Mouse (Mus musculus) forebrain, embryonic 13.5 days (tissue): ENCODE data around the gene Olfr768. TPM values are rescaled to one million over a fixed set of nuclear protein-coding genes. Genes with fewer than 3 reads are reported as not detected.
"Not testable (repeated sequence)": the region's sequence is repeated elsewhere in the genome, so short reads cannot be mapped to it uniquely, and the experiment has no call there.

Source experiments
- ATAC-seq: fragments of 200-750 bp; cut with Nextera tagmentation; 2 replicates; pipeline ENCODE4 v1.8.0; 2017
- H3K27ac ChIP-seq: fragments of 300-500 bp; sonication (generic); 2 replicates; pipeline ENCODE4 v1.5.1; 2015; ENCODE audit warnings: inconsistent platforms, mild to moderate bottlenecking, moderate library complexity
- H3K27me3 ChIP-seq: fragments of 300-500 bp; sonication (generic); 2 replicates; pipeline ENCODE4 v1.6.1; 2015; ENCODE audit warnings: mild to moderate bottlenecking, inconsistent platforms
- H3K36me3 ChIP-seq: fragments of 300-500 bp; sonication (generic); 2 replicates; pipeline ENCODE4 v1.6.1; 2015; ENCODE audit warnings: mild to moderate bottlenecking, inconsistent platforms; ENCODE audit not compliant: poor library complexity, severe bottlenecking
- H3K4me1 ChIP-seq: fragments of 300-500 bp; sonication (generic); 2 replicates; pipeline ENCODE4 v1.6.1; 2015; ENCODE audit warnings: inconsistent platforms
- H3K4me2 ChIP-seq: fragments of 300-500 bp; sonication (generic); 2 replicates; pipeline ENCODE4 v1.6.1; 2015; ENCODE audit warnings: inconsistent platforms, mild to moderate bottlenecking, moderate library complexity
- H3K4me3 ChIP-seq: fragments of 300-500 bp; sonication (generic); 2 replicates; pipeline ENCODE4 v1.5.1; 2015; ENCODE audit warnings: mild to moderate bottlenecking, inconsistent platforms
- H3K9ac ChIP-seq: fragments of 300-500 bp; sonication (generic); 2 replicates; pipeline ENCODE4 v1.6.1; 2015; ENCODE audit warnings: mild to moderate bottlenecking, inconsistent platforms
- H3K9me3 ChIP-seq: fragments of 300-500 bp; sonication (generic); replicated peaks from 2 replicates; pipeline ENCODE4 v1.6.1; 2016; ENCODE audit warnings: inconsistent platforms
- WGBS: fragments of 180-500 bp; shearing (Covaris S2); methylation state at CpG from one replicate; pipeline ENCODE4 v1.1.7; 2015; 5-methylcytosine and 5-hydroxymethylcytosine counted together
- polyA plus RNA-seq: library from polyadenylated mRNA; unstranded; fragments of >200 nt; fragmentation: Nextera tagmentation; extraction: Ambion mirVana; gene quantifications from 2 replicates; pipeline ENCODE4 v1.2.1, GENCODE M21; 2015

The Olfr768 gene
- not detected in 2 replicates for polyA plus RNA-seq

- no peak within 1 kb of the TSS for H3K4me3 ChIP-seq
- no peak for ATAC-seq
- H3K36me3 ChIP-seq = no peaks in the 10 kb centered on the region
- WGBS = 83% methylated on average over 1 of the region's 1 CpGs
- no peaks in the 10 kb centered on the region for H3K9me3 ChIP-seq
- H3K9ac ChIP-seq = no peak within 1 kb of the TSS
- no peaks in the 10 kb centered on the region for H3K27me3 ChIP-seq
- H3K4me2 ChIP-seq = no peak within 1 kb of the TSS
- no peaks in the 10 kb centered on the region for H3K4me1 ChIP-seq
- H3K27ac ChIP-seq = no peak within 1 kb of the TSS
Observed at GRCm38 (mm10) chr10:129099275-129099674, at the start of gene Olfr768. Gene Olfr768 (minus strand): TSS chr10:129099375.

GRCm38 (mm10) chr10:129138898-129139297 is 39.7 kb upstream of the Olfr768 start, which contains the start of gene Olfr770:
Gene Olfr770 (minus strand): TSS chr10:129138998.
- Histone ChIP-seq H3K4me1 (no peaks in the 10 kb centered on the region), H3K9me3 (no peaks in the 10 kb centered on the region), H3K9ac (no peak within 1 kb of the TSS), H3K27me3 (no peaks in the 10 kb centered on the region), H3K36me3 (no peaks in the 10 kb centered on the region), H3K4me2 (no peak within 1 kb of the TSS), H3K27ac (no peak within 1 kb of the TSS), H3K4me3 (no peak within 1 kb of the TSS)
- no peak for ATAC-seq
- 75% methylated on average over 2 of the region's 2 CpGs for WGBS

- Histone ChIP-seq H3K9ac (no peak within 1 kb of the TSS), H3K27ac (no peak within 1 kb of the TSS), H3K27me3 (no peaks in the 10 kb centered on the region), H3K9me3 (no peaks in the 10 kb centered on the region), H3K4me1 (no peaks in the 10 kb centered on the region), H3K4me2 (no peak within 1 kb of the TSS), H3K36me3 (no peaks in the 10 kb centered on the region), H3K4me3 (no peak within 1 kb of the TSS)
- 87% methylated on average over 2 of the region's 2 CpGs for whole genome bisulfite sequencing
- ATAC-seq = no peak
Observed at GRCm38 (mm10) chr10:129117761-129118160, 18.6 kb upstream of the Olfr768 start, which contains the start of gene Olfr769. Gene Olfr769 (minus strand): TSS chr10:129117861.

- H3K9me3 ChIP-seq = no peaks in the 10 kb centered on the region
- 95% methylated on average over 3 of the region's 3 CpGs for WGBS
- H3K4me1 ChIP-seq = no peaks in the 10 kb centered on the region
- no peak for ATAC-seq
- H3K27me3 ChIP-seq = no peaks in the 10 kb centered on the region
- H3K27ac ChIP-seq = no peak overlapping the region
- H3K4me3 ChIP-seq = no peak overlapping the region
- no peak overlapping the region for H3K9ac ChIP-seq
- H3K4me2 ChIP-seq = no peak overlapping the region
- H3K36me3 ChIP-seq = no peaks in the 10 kb centered on the region
Observed at GRCm38 (mm10) chr10:129115146-129115545, 16.0 kb upstream of the Olfr768 start.

GRCm38 (mm10) chr10:129101231-129101630 is 2.1 kb upstream of the Olfr768 start:
- H3K4me1 ChIP-seq = no peaks in the 10 kb centered on the region
- no peak overlapping the region for H3K27ac ChIP-seq
- no peak overlapping the region for H3K4me2 ChIP-seq
- H3K27me3 ChIP-seq = no peaks in the 10 kb centered on the region
- H3K36me3 ChIP-seq = no peaks in the 10 kb centered on the region
- 39% methylated on average over 3 of the region's 3 CpGs for WGBS
- H3K9me3 ChIP-seq = no peaks in the 10 kb centered on the region
- H3K4me3 ChIP-seq = no peak overlapping the region
- no peak for ATAC-seq
- H3K9ac ChIP-seq = no peak overlapping the region

GRCm38 (mm10) chr10:129082810-129083209 is 16.4 kb downstream of the Olfr768 start, which contains the start of gene Olfr767:
Gene Olfr767 (minus strand): TSS chr10:129082910.
- not testable (repeated sequence) for H3K27me3 ChIP-seq, H3K4me1 ChIP-seq, H3K27ac ChIP-seq, H3K9ac ChIP-seq, H3K4me2 ChIP-seq, ATAC-seq, H3K36me3 ChIP-seq, H3K9me3 ChIP-seq, H3K4me3 ChIP-seq

- Histone ChIP-seq H3K4me1 (no peaks in the 10 kb centered on the region), H3K4me3 (no peak within 1 kb of the TSS), H3K27me3 (no peaks in the 10 kb centered on the region), H3K4me2 (no peak within 1 kb of the TSS), H3K27ac (no peak within 1 kb of the TSS), H3K9me3 (no peaks in the 10 kb centered on the region), H3K9ac (no peak within 1 kb of the TSS), H3K36me3 (no peaks in the 10 kb centered on the region)
- no peak for ATAC-seq
- 68% methylated on average over 2 of the region's 2 CpGs for WGBS
Observed at GRCm38 (mm10) chr10:129068877-129069276, 30.3 kb downstream of the Olfr768 start, which contains the start of gene Olfr766-ps1. Gene Olfr766-ps1 (minus strand): TSS chr10:129068977.

- not testable (repeated sequence) for ATAC-seq, H3K27me3 ChIP-seq, H3K27ac ChIP-seq, H3K4me2 ChIP-seq, H3K9ac ChIP-seq, H3K36me3 ChIP-seq, H3K9me3 ChIP-seq, H3K4me1 ChIP-seq, H3K4me3 ChIP-seq
Observed at GRCm38 (mm10) chr10:129049898-129050297, 49.3 kb downstream of the Olfr768 start, which contains the start of gene Olfr765. Gene Olfr765 (minus strand): TSS chr10:129049998.

Other genes starting within 250 kb of the Olfr768 start
- 8.9 and 9.0 TPM in 2 replicates for gene Gdf11, start 207.7 kb downstream of the Olfr768 start, polyA plus RNA-seq
- 127 and 130 TPM in 2 replicates for gene Cd63, start 198.4 kb downstream of the Olfr768 start, polyA plus RNA-seq
- 10.7 and 16.0 TPM in 2 replicates for gene Rdh5, start 176.5 kb downstream of the Olfr768 start, polyA plus RNA-seq
- 241 and 243 TPM in 2 replicates for gene Bloc1s1, start 175.3 kb downstream of the Olfr768 start, polyA plus RNA-seq
- gene Itga7, start 165.6 kb downstream of the Olfr768 start, polyA plus RNA-seq = 0.63 and 0.83 TPM in 2 replicates
- gene Mettl7b, start 138.4 kb downstream of the Olfr768 start, polyA plus RNA-seq = not detected in 2 replicates
- not detected in 2 replicates for gene Olfr9, start 109.9 kb downstream of the Olfr768 start, polyA plus RNA-seq
- not detected in 2 replicates for gene Olfr763, start 88.6 kb downstream of the Olfr768 start, polyA plus RNA-seq
- gene Olfr764-ps1, start 59.5 kb downstream of the Olfr768 start, polyA plus RNA-seq = not detected in 2 replicates
- gene Olfr765, start 49.4 kb downstream of the Olfr768 start, polyA plus RNA-seq = not detected in 2 replicates
- not detected in 2 replicates for gene Olfr766-ps1, start 30.4 kb downstream of the Olfr768 start, polyA plus RNA-seq
- not detected in 2 replicates for gene Olfr767, start 16.5 kb downstream of the Olfr768 start, polyA plus RNA-seq
- not detected in 2 replicates for gene Olfr769, start 18.5 kb upstream of the Olfr768 start, polyA plus RNA-seq
- gene Olfr770, start 39.6 kb upstream of the Olfr768 start, polyA plus RNA-seq = not detected in 2 replicates
- gene Olfr771, start 65.4 kb upstream of the Olfr768 start, polyA plus RNA-seq = not detected in 2 replicates
- gene Olfr772, start 78.5 kb upstream of the Olfr768 start, polyA plus RNA-seq = not detected in 2 replicates
- gene Olfr773, start 88.0 kb upstream of the Olfr768 start, polyA plus RNA-seq = not detected in 2 replicates
- not detected in 2 replicates for gene Olfr774, start 136.8 kb upstream of the Olfr768 start, polyA plus RNA-seq
- gene Olfr775, start 149.0 kb upstream of the Olfr768 start, polyA plus RNA-seq = not detected in 2 replicates
- gene Olfr776, start 159.8 kb upstream of the Olfr768 start, polyA plus RNA-seq = not detected in 2 replicates
- not detected in 2 replicates for gene Olfr777, start 172.1 kb upstream of the Olfr768 start, polyA plus RNA-seq
- gene Olfr780, start 218.7 kb upstream of the Olfr768 start, polyA plus RNA-seq = not detected in 2 replicates
- not detected in 2 replicates for gene Olfr781, start 229.5 kb upstream of the Olfr768 start, polyA plus RNA-seq
- gene Olfr782, start 249.5 kb upstream of the Olfr768 start, polyA plus RNA-seq = not detected in 2 replicates